Mouse (Mus musculus): ENCODE measurements around the gene Lhx1. TPM values are rescaled to one million over a fixed set of nuclear protein-coding genes. Genes with fewer than 3 reads are reported as not detected.

Gene Lhx1
- polyA plus RNA-seq, 1 experiment from 2014 or later: 0.36 TPM

GRCm38 (mm10) chr11:84517431-84517830 is 7.9 kb downstream of the Lhx1 start:
- Histone ChIP-seq H3K27ac (replicated peaks; ENCODE audit: low read depth, low read length) (no peak overlapping the region), H3K4me1 (ENCODE audit: control insufficient read depth, insufficient read depth, low read length) (no peaks in the 10 kb centered on the region; the same call in 1 of the 2 replicates), H3K36me3 (ENCODE audit: control insufficient read depth, insufficient read depth, low read length) (no peaks in the 10 kb centered on the region), H3K27me3 (ENCODE audit: control insufficient read depth, insufficient read depth, low read length) (peaks cover 70% of the 10 kb centered on the region), H3K9ac (ENCODE audit: low read length) (no peak overlapping the region), H3K4me3 (ENCODE audit: low read depth, low read length) (no peak overlapping the region), H3K9me3 (ENCODE audit: control insufficient read depth, low read length) (no peaks in the 10 kb centered on the region), H3K4me2 (ENCODE audit: low read depth, severe bottlenecking) (no peak overlapping the region)
- 18% methylated on average over 2 of the region's 2 CpGs for WGBS
- DNase-seq (ENCODE audit: low spot score) (no peak), ATAC-seq (ENCODE audit: insufficient number of reproducible peaks, low FRiP score, low TSS enrichment, low read depth) (no peak)

DNA sequence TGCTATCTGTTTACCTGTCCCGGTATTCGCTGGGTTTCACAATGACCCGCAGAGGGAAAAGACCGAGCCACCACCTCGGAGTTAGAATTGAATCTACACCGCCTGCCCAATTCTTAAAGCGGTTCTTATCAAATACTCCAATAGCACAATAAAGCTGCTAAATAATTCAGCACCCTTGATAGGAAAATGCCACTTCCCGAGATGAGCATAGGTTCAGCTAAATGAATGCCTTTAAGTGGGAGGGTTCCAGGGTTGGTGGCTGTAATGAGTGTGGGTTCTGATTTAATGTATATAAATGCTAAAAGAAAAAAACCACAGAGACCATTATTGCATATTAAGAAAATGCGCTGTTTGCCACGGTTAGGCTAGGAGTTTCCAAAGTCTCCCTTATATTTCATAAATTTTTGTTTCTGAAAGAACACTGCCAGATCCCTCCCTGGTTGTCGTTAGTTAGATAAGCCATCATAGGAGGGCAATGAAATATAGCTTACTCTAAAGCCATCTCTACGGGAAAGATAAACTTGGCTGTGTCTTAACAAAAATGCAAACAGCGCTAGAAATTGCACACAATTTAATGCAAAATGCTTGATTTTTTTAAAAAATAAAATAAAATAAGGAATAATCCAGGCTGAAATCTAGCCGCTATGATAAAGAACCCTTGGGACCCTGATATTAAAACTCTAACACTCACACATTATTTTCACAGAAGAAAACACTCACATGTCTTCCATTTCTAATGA is 8.7 kb downstream of the Lhx1 start:
- 11% methylated on average over 14 of the region's 14 CpGs for WGBS
- Histone ChIP-seq H3K27me3 (ENCODE audit: control insufficient read depth, insufficient read depth, low read length) (peaks cover 66% of the 10 kb centered on the region), H3K9me3 (ENCODE audit: control insufficient read depth, low read length) (no peaks in the 10 kb centered on the region), H3K4me2 (ENCODE audit: low read depth, severe bottlenecking) (no peak overlapping the region), H3K4me3 (ENCODE audit: low read depth, low read length) (no peak overlapping the region), H3K36me3 (ENCODE audit: control insufficient read depth, insufficient read depth, low read length) (no peaks in the 10 kb centered on the region), H3K27ac (replicated peaks; ENCODE audit: low read depth, low read length) (no peak overlapping the region), H3K9ac (ENCODE audit: low read length) (no peak overlapping the region), H3K4me1 (ENCODE audit: control insufficient read depth, insufficient read depth, low read length) (no peaks in the 10 kb centered on the region; the same call in 1 of the 2 replicates)
- ATAC-seq (ENCODE audit: insufficient number of reproducible peaks, low FRiP score, low TSS enrichment, low read depth) (no peak), DNase-seq (ENCODE audit: low spot score) (no peak)

GRCm38 (mm10) chr11:84513171-84514116 is 11.9 kb downstream of the Lhx1 start, which contains the start of gene Aatf:
Aatf (minus strand) TSS chr11:84513522.
- H3K27ac ChIP-seq (replicated peaks; ENCODE audit: low read depth, low read length): peak within 1 kb of the TSS; percentile 84
- peak within 1 kb of the TSS; percentile 85 for H3K9ac ChIP-seq (ENCODE audit: low read length)
- peaks cover 34% of the 10 kb centered on the region for H3K27me3 ChIP-seq (ENCODE audit: control insufficient read depth, insufficient read depth, low read length)
- H3K4me3 ChIP-seq (ENCODE audit: low read depth, low read length): peak within 1 kb of the TSS; percentile 69
- DNase-seq (ENCODE audit: low spot score): peak; percentile 99
- H3K36me3 ChIP-seq (ENCODE audit: control insufficient read depth, insufficient read depth, low read length): peaks cover 2% of the 10 kb centered on the region; the same call in 1 of the 2 replicates
- no peaks in the 10 kb centered on the region; the same call in 1 of the 2 replicates for H3K4me1 ChIP-seq (ENCODE audit: control insufficient read depth, insufficient read depth, low read length)
- peak within 1 kb of the TSS; percentile 87 for H3K4me2 ChIP-seq (ENCODE audit: low read depth, severe bottlenecking)
- peak; percentile 97 for ATAC-seq (ENCODE audit: insufficient number of reproducible peaks, low FRiP score, low TSS enrichment, low read depth)
- no peaks in the 10 kb centered on the region for H3K9me3 ChIP-seq (ENCODE audit: control insufficient read depth, low read length)
- under 1% methylated on average over 74 of the region's 80 CpGs for WGBS

DNA sequence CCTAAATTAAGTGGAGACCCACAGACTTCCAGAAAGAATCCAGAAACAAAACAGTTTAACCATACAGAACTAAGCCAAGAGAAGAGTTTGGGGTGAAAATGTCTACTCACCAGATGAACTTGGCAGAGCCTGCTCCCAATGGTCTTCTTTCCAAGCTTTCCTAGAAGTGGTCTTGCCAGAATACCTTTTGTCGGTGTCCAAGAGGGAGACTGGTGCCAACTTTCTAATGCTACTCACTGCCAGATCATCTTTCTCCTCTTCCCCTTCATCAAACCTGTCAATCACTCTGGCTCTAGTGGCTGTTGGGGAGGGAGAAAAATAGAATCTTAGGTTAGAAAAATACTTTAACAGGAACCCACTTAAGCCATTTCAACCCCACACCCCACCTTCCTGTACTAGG is 13.3 kb downstream of the Lhx1 start:
- Histone ChIP-seq H3K4me2 (ENCODE audit: low read depth, severe bottlenecking) (peak overlapping the region; percentile 87), H3K36me3 (ENCODE audit: control insufficient read depth, insufficient read depth, low read length) (peaks cover 2% of the 10 kb centered on the region; the same call in 1 of the 2 replicates), H3K4me3 (ENCODE audit: low read depth, low read length) (no peak overlapping the region), H3K27me3 (ENCODE audit: control insufficient read depth, insufficient read depth, low read length) (peaks cover 27% of the 10 kb centered on the region), H3K9me3 (ENCODE audit: control insufficient read depth, low read length) (no peaks in the 10 kb centered on the region), H3K27ac (replicated peaks; ENCODE audit: low read depth, low read length) (no peak overlapping the region), H3K4me1 (ENCODE audit: control insufficient read depth, insufficient read depth, low read length) (no peaks in the 10 kb centered on the region; the same call in 1 of the 2 replicates), H3K9ac (ENCODE audit: low read length) (no peak overlapping the region)
- 94% methylated on average over 1 of the region's 1 CpGs for WGBS
- DNase-seq (ENCODE audit: low spot score) (no peak), ATAC-seq (ENCODE audit: insufficient number of reproducible peaks, low FRiP score, low TSS enrichment, low read depth) (no peak)

DNA sequence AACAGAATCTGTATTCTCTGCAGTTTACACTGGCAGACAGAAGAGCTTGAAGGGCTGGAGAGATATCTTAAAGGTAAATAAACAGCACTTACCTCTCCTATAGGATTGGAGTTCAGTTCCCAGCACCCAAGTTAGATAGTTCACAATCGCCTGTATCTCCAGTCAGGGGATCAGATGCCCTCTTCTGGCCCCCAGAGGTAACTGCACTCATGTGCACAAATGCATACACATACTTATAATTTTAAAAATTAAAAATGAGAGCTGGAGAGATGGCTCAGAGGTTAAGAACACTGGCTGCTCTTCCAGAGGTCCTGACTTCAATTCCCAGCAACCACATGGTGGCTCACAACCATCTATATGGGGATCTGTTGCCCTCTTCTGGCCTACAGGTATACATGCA is 21.0 kb downstream of the Lhx1 start:
- H3K27ac ChIP-seq (replicated peaks; ENCODE audit: low read depth, low read length): no peak overlapping the region
- H3K4me1 ChIP-seq (ENCODE audit: control insufficient read depth, insufficient read depth, low read length): no peaks in the 10 kb centered on the region
- no peaks in the 10 kb centered on the region for H3K9me3 ChIP-seq (ENCODE audit: control insufficient read depth, low read length)
- no peak overlapping the region for H3K4me2 ChIP-seq (ENCODE audit: low read depth, severe bottlenecking)
- no peak overlapping the region for H3K9ac ChIP-seq (ENCODE audit: low read length)
- 86% methylated on average over 1 of the region's 1 CpGs for WGBS
- DNase-seq (ENCODE audit: low spot score) (no peak), ATAC-seq (ENCODE audit: insufficient number of reproducible peaks, low FRiP score, low TSS enrichment, low read depth) (no peak)
- H3K27me3 ChIP-seq (ENCODE audit: control insufficient read depth, insufficient read depth, low read length): no peaks in the 10 kb centered on the region
- peaks cover 5% of the 10 kb centered on the region; the same call in 1 of the 2 replicates for H3K36me3 ChIP-seq (ENCODE audit: control insufficient read depth, insufficient read depth, low read length)
- H3K4me3 ChIP-seq (ENCODE audit: low read depth, low read length): no peak overlapping the region

- peak; percentile 44 for DNase-seq (ENCODE audit: low spot score)
- H3K4me1 ChIP-seq (ENCODE audit: control insufficient read depth, insufficient read depth, low read length): no peaks in the 10 kb centered on the region
- H3K4me2 ChIP-seq (ENCODE audit: low read depth, severe bottlenecking): no peak overlapping the region
- ATAC-seq (ENCODE audit: insufficient number of reproducible peaks, low FRiP score, low TSS enrichment, low read depth): no peak
- H3K9ac ChIP-seq (ENCODE audit: low read length): no peak overlapping the region
- H3K4me3 ChIP-seq (ENCODE audit: low read depth, low read length): no peak overlapping the region
- no peaks in the 10 kb centered on the region for H3K36me3 ChIP-seq (ENCODE audit: control insufficient read depth, insufficient read depth, low read length)
- H3K9me3 ChIP-seq (ENCODE audit: control insufficient read depth, low read length): no peaks in the 10 kb centered on the region
- 68% methylated on average over 2 of the region's 2 CpGs for WGBS
- H3K27me3 ChIP-seq (ENCODE audit: control insufficient read depth, insufficient read depth, low read length): no peaks in the 10 kb centered on the region
- no peak overlapping the region for H3K27ac ChIP-seq (replicated peaks; ENCODE audit: low read depth, low read length)
Observed at GRCm38 (mm10) chr11:84497944-84498343, 27.4 kb downstream of the Lhx1 start.

GRCm38 (mm10) chr11:84496901-84497300 is 28.4 kb downstream of the Lhx1 start:
- DNase-seq (ENCODE audit: low spot score): no peak
- Histone ChIP-seq H3K27ac (replicated peaks; ENCODE audit: low read depth, low read length) (no peak overlapping the region), H3K36me3 (ENCODE audit: control insufficient read depth, insufficient read depth, low read length) (0 out of 2 replicates have a peak, but pooled peaks cover 1% of the 10 kb centered on the region), H3K4me3 (ENCODE audit: low read depth, low read length) (no peak overlapping the region), H3K9ac (ENCODE audit: low read length) (no peak overlapping the region), H3K9me3 (ENCODE audit: control insufficient read depth, low read length) (no peaks in the 10 kb centered on the region), H3K4me1 (ENCODE audit: control insufficient read depth, insufficient read depth, low read length) (no peaks in the 10 kb centered on the region), H3K4me2 (ENCODE audit: low read depth, severe bottlenecking) (no peak overlapping the region), H3K27me3 (ENCODE audit: control insufficient read depth, insufficient read depth, low read length) (no peaks in the 10 kb centered on the region)
- ATAC-seq (ENCODE audit: insufficient number of reproducible peaks, low FRiP score, low TSS enrichment, low read depth): no peak

DNA sequence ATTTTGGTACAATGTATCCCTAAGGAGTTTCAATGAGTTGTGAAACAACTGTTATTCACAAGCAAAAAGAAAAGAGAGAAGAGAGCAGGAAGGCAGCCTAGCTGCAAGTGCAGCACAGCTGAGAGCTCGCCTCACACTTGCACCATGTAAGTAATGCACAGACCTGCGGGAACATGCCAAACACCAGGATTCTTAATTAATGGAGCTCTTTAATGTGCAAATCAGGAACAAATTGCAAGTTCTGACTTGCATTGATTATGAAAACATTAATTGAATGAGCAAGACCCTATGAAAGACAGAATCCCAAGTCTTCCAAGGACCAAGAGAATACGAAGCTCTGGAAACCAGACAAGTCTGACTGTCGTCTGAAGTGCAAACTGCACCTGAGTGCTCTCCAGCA is 29.6 kb downstream of the Lhx1 start:
- WGBS: 80% methylated on average over 4 of the region's 4 CpGs
- Histone ChIP-seq H3K4me2 (ENCODE audit: low read depth, severe bottlenecking) (no peak overlapping the region), H3K36me3 (ENCODE audit: control insufficient read depth, insufficient read depth, low read length) (peaks cover 3% of the 10 kb centered on the region; the same call in 1 of the 2 replicates), H3K27me3 (ENCODE audit: control insufficient read depth, insufficient read depth, low read length) (no peaks in the 10 kb centered on the region), H3K9me3 (ENCODE audit: control insufficient read depth, low read length) (no peaks in the 10 kb centered on the region), H3K27ac (replicated peaks; ENCODE audit: low read depth, low read length) (no peak overlapping the region), H3K4me1 (ENCODE audit: control insufficient read depth, insufficient read depth, low read length) (no peaks in the 10 kb centered on the region), H3K9ac (ENCODE audit: low read length) (no peak overlapping the region), H3K4me3 (ENCODE audit: low read depth, low read length) (no peak overlapping the region)
- no peak for ATAC-seq (ENCODE audit: insufficient number of reproducible peaks, low FRiP score, low TSS enrichment, low read depth)
- no peak for DNase-seq (ENCODE audit: low spot score)

Data from limb, embryonic 11.5 days (tissue).